Mouse (Mus musculus) E14TG2a.4 (cell line): ENCODE measurements at regions not wholly inside any gene's neighbourhood (a gene's known extent, or its start where the extent isn't known, plus 50 kb on each side); places are given as distances from the start of the nearest gene placed in this dataset.

Experiments
- CTCF ChIP-seq: conservative IDR thresholded peaks from 2 replicates; pipeline ENCODE4 v1.5.1; 2014; ENCODE audit warnings: low read length
- POU5F1 ChIP-seq: IDR thresholded peaks from 2 replicates; pipeline ENCODE4 v1.6.1; 2014; ENCODE audit warnings: low read length, borderline replicate concordance

DNA sequence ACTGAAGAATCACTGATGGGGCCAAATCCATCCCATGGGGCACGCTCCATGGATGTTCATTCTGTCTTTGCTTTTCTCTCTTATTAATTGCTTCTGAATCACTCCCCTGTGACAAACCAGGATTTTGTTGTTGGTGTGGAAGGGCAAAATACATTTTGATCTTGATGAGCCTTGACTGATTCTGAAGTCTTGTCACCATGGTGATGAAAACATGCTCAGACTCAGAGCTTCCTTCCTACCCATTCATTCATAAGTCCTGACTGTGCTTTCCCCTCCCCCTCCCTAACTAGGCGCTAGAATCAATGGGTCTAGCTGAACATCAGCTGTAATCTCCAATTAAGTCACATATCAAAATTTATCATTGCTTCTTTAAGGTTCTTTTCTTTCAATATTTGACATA is 84.2 kb upstream of the Pou1f1 start:
- TF ChIP-seq CTCF (no peak), POU5F1 (no peak)
